Mouse (Mus musculus) hindbrain, embryonic 15.5 days (tissue): ENCODE data around the gene Ecm2. TPM values are rescaled to one million over a fixed set of nuclear protein-coding genes. Genes with fewer than 3 reads are reported as not detected.

Source experiments
- ATAC-seq: fragments of 200-750 bp; cut with Nextera tagmentation; 2 replicates; pipeline ENCODE4 v1.8.0; 2017; ENCODE audit warnings: low read depth, moderate number of reproducible peaks, moderate TSS enrichment; ENCODE audit not compliant: low FRiP score
- H3K27ac ChIP-seq: fragments of 300-500 bp; sonication (generic); replicated peaks from 2 replicates; pipeline ENCODE4 v1.5.1; 2015; ENCODE audit warnings: mild to moderate bottlenecking, inconsistent platforms
- H3K27me3 ChIP-seq: fragments of 300-500 bp; sonication (generic); 2 replicates; pipeline ENCODE4 v1.6.1; 2015; ENCODE audit warnings: control low read depth, inconsistent platforms
- H3K36me3 ChIP-seq: fragments of 300-500 bp; sonication (generic); 2 replicates; pipeline ENCODE4 v1.6.1; 2015; ENCODE audit warnings: control low read depth, inconsistent platforms
- H3K4me1 ChIP-seq: fragments of 300-500 bp; sonication (generic); replicated peaks from 2 replicates; pipeline ENCODE4 v1.6.1; 2015; ENCODE audit warnings: control low read depth, inconsistent platforms
- H3K4me2 ChIP-seq: fragments of 300-500 bp; sonication (generic); 2 replicates; pipeline ENCODE4 v1.6.1; 2015; ENCODE audit warnings: moderate library complexity, mild to moderate bottlenecking, inconsistent platforms
- H3K4me3 ChIP-seq: fragments of 300-500 bp; sonication (generic); 2 replicates; pipeline ENCODE4 v1.5.1; 2015; ENCODE audit warnings: mild to moderate bottlenecking, inconsistent platforms
- H3K9ac ChIP-seq: fragments of 300-500 bp; sonication (generic); 2 replicates; pipeline ENCODE4 v1.6.1; 2015; ENCODE audit warnings: inconsistent platforms
- H3K9me3 ChIP-seq: fragments of 300-500 bp; sonication (generic); 2 replicates; pipeline ENCODE4 v1.6.1; 2016; ENCODE audit warnings: control low read depth, inconsistent platforms
- WGBS: fragments of 180-500 bp; shearing (Covaris S2); methylation state at CpG from one replicate; pipeline ENCODE4 v1.1.7; 2015; 5-methylcytosine and 5-hydroxymethylcytosine counted together
- polyA plus RNA-seq: library from polyadenylated mRNA; unstranded; fragments of >200 nt; fragmentation: Nextera tagmentation; extraction: Ambion mirVana; gene quantifications from 2 replicates; pipeline ENCODE4 v1.2.1, GENCODE M21; 2015

Ecm2 gene
- polyA plus RNA-seq, 1 experiment from 2014 or later = 2.7 TPM

- Histone ChIP-seq H3K27me3 (no peaks in the 10 kb centered on the region), H3K4me1 (no peaks in the 10 kb centered on the region), H3K9me3 (no peaks in the 10 kb centered on the region), H3K4me2 (no peak overlapping the region), H3K36me3 (no peaks in the 10 kb centered on the region), H3K9ac (no peak overlapping the region), H3K4me3 (no peak overlapping the region), H3K27ac (no peak overlapping the region)
- 88% methylated on average over 1 of the region's 1 CpGs for WGBS
- ATAC-seq = no peak
Measured at GRCm38 (mm10) chr13:49564347-49564746, 59.7 kb downstream of the Ecm2 start.

GRCm38 (mm10) chr13:49570371-49570770 lies 65.8 kb downstream of the Ecm2 start:
- Histone ChIP-seq H3K4me1 (no peaks in the 10 kb centered on the region), H3K9ac (no peak overlapping the region), H3K9me3 (no peaks in the 10 kb centered on the region), H3K27me3 (no peaks in the 10 kb centered on the region), H3K27ac (no peak overlapping the region), H3K4me2 (no peak overlapping the region), H3K36me3 (no peaks in the 10 kb centered on the region), H3K4me3 (no peak overlapping the region)
- ATAC-seq = no peak
- 81% methylated on average over 3 of the region's 3 CpGs for WGBS

- Histone ChIP-seq H3K27me3 (no peaks in the 10 kb centered on the region), H3K36me3 (no peaks in the 10 kb centered on the region), H3K4me1 (no peaks in the 10 kb centered on the region), H3K9ac (no peak overlapping the region), H3K9me3 (no peaks in the 10 kb centered on the region), H3K27ac (no peak overlapping the region), H3K4me2 (no peak overlapping the region), H3K4me3 (no peak overlapping the region)
- ATAC-seq = no peak
- WGBS = 89% methylated on average over 2 of the region's 2 CpGs
Measured at GRCm38 (mm10) chr13:49571418-49571817, 66.8 kb downstream of the Ecm2 start.

GRCm38 (mm10) chr13:49581541-49582530 lies 77.2 kb downstream of the Ecm2 start, which contains the start of gene Omd:
Omd (plus strand) TSS chr13:49582462.
- 82% methylated on average over 8 of the region's 8 CpGs for WGBS
- Histone ChIP-seq H3K9ac (no peak within 1 kb of the TSS), H3K27ac (no peak within 1 kb of the TSS), H3K4me1 (no peaks in the 10 kb centered on the region), H3K27me3 (no peaks in the 10 kb centered on the region), H3K4me3 (no peak within 1 kb of the TSS), H3K36me3 (no peaks in the 10 kb centered on the region), H3K9me3 (no peaks in the 10 kb centered on the region), H3K4me2 (no peak within 1 kb of the TSS)
- no peak for ATAC-seq

Other genes starting within 250 kb of the Ecm2 start
- 1.6 and 1.9 TPM in 2 replicates for gene Fgd3, start 184.5 kb upstream of the Ecm2 start, polyA plus RNA-seq
- 28.7 and 28.9 TPM in 2 replicates for gene Bicd2, start 163.2 kb upstream of the Ecm2 start, polyA plus RNA-seq
- gene Ippk, start 83.6 kb upstream of the Ecm2 start, polyA plus RNA-seq = 12.3 and 13.2 TPM in 2 replicates
- 0.30 and 0.39 TPM in 2 replicates for gene Tes3-ps, start 11.5 kb upstream of the Ecm2 start, polyA plus RNA-seq
- 0.70 and 1.2 TPM in 2 replicates for gene Aspn, start 39.6 kb downstream of the Ecm2 start, polyA plus RNA-seq
- 0.54 and 0.88 TPM in 2 replicates for gene Omd, start 77.7 kb downstream of the Ecm2 start, polyA plus RNA-seq
- gene Ogn, start 103.2 kb downstream of the Ecm2 start, polyA plus RNA-seq = 9.8 and 13.6 TPM in 2 replicates
- gene Cenpp, start 148.0 kb downstream of the Ecm2 start, polyA plus RNA-seq = 7.1 and 8.5 TPM in 2 replicates
- 15.0 and 16.8 TPM in 2 replicates for gene Nol8, start 148.3 kb downstream of the Ecm2 start, polyA plus RNA-seq
- gene Iars, start 177.3 kb downstream of the Ecm2 start, polyA plus RNA-seq = 49.9 and 52.3 TPM in 2 replicates